Mouse (Mus musculus): ENCODE results near the gene Ccdc158. TPM values are rescaled to one million over a fixed set of nuclear protein-coding genes. Genes with fewer than 3 reads are reported as not detected.

The Ccdc158 gene
- polyA plus RNA-seq, 1 experiment from 2014 or later, result 0.14 TPM

DNA sequence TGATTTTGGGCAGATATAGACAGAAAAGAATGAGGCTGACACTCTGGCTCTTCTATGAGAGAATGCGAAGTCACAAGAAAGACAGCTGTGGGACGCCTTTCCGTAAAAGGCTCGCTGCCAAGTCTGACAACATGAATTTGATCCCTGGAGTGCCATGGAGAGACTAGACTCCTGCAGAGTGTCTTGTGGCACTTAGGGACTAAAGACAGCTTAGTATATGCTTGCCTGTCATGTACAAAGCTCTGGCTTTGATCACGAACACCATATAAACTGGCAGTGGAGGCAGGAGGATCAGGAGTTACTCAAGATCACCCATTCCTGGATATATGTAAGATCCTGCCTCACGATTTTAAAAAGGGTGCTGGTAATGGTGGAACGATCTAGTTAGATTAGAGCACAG lies 47.2 kb downstream of the Ccdc158 start:
- ATAC-seq (ENCODE audit: low read depth), result no peak
- H3K9ac ChIP-seq (ENCODE audit: low read depth, low read length), result no peak overlapping the region
- no peak overlapping the region for H3K4me2 ChIP-seq (ENCODE audit: low read depth, low read length)
- no peaks in the 10 kb centered on the region for H3K36me3 ChIP-seq (ENCODE audit: control insufficient read depth, insufficient read depth)
- H3K27ac ChIP-seq (ENCODE audit: low read length), result no peak overlapping the region
- H3K9me3 ChIP-seq (replicated peaks; ENCODE audit: control insufficient read depth, low read length), result no peaks in the 10 kb centered on the region
- H3K4me3 ChIP-seq (ENCODE audit: low read depth, low read length), result no peak overlapping the region
- 64% methylated on average over 7 of the region's 7 CpGs for WGBS (ENCODE audit: insufficient replicate concordance)
- H3K27me3 ChIP-seq (ENCODE audit: control insufficient read depth, insufficient read depth, low read depth, low read length), result no peaks in the 10 kb centered on the region
- no peaks in the 10 kb centered on the region for H3K4me1 ChIP-seq (ENCODE audit: control insufficient read depth, low read depth, low read length)

DNA sequence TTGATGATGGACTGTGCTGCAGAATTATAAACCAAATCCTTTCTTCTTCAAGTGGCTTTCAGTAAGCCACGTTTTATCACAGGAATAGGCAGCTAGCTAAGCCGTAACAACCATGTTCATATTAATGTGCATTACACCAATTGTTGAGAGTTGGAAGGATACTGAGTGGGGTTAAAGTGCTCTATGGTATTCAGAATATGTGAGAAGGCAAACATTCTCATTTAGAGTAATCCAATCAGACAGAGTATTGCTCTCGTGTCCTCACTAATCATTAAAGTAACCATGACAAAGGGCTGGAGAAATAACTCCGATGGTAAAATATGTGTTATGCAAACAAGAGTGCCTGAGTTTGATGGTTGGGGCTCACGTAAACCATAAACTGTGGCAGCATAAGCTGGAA lies 53.2 kb downstream of the Ccdc158 start:
- WGBS (ENCODE audit: insufficient replicate concordance), result 59% methylated on average over 5 of the region's 5 CpGs
- no peak overlapping the region for H3K9ac ChIP-seq (ENCODE audit: low read depth, low read length)
- no peak overlapping the region for H3K27ac ChIP-seq (ENCODE audit: low read length)

DNA sequence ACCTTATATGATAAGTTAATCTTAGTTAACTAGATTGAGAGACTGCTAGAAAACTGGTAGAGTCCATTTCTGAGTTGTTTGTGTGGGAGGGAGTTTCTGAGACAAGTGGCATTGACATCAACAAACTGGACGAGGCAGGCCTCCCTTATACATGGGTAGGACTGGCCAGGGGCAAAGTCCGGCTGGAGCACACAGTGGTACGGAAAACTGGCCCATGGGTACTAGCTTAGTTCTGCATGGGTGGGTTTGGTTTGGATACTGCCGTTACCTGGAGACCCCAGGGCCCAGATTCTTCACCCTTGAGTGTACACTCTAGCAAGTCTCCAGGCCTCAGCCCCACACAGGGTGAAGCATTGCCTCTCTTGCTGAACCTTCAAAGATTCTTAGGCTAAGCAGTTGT lies 62.3 kb downstream of the Ccdc158 start:
- Histone ChIP-seq H3K9me3 (replicated peaks; ENCODE audit: control insufficient read depth, low read length) (no peaks in the 10 kb centered on the region), H3K4me1 (ENCODE audit: control insufficient read depth, low read depth, low read length) (no peaks in the 10 kb centered on the region), H3K36me3 (ENCODE audit: control insufficient read depth, insufficient read depth) (no peaks in the 10 kb centered on the region), H3K27ac (ENCODE audit: low read length) (no peak overlapping the region), H3K9ac (ENCODE audit: low read depth, low read length) (no peak overlapping the region), H3K27me3 (ENCODE audit: control insufficient read depth, insufficient read depth, low read depth, low read length) (no peaks in the 10 kb centered on the region), H3K4me3 (ENCODE audit: low read depth, low read length) (no peak overlapping the region), H3K4me2 (ENCODE audit: low read depth, low read length) (no peak overlapping the region)
- ATAC-seq (ENCODE audit: low read depth), result no peak
- 63% methylated on average over 4 of the region's 4 CpGs for WGBS (ENCODE audit: insufficient replicate concordance)

More for the DNA sequence above, 53.2 kb downstream of the Ccdc158 start:
- H3K4me3 ChIP-seq (ENCODE audit: low read depth, low read length), result no peak overlapping the region
- no peaks in the 10 kb centered on the region for H3K4me1 ChIP-seq (ENCODE audit: control insufficient read depth, low read depth, low read length)
- no peaks in the 10 kb centered on the region for H3K36me3 ChIP-seq (ENCODE audit: control insufficient read depth, insufficient read depth)
- no peak for ATAC-seq (ENCODE audit: low read depth)
- H3K9me3 ChIP-seq (replicated peaks; ENCODE audit: control insufficient read depth, low read length), result no peaks in the 10 kb centered on the region
- no peak overlapping the region for H3K4me2 ChIP-seq (ENCODE audit: low read depth, low read length)
- no peaks in the 10 kb centered on the region for H3K27me3 ChIP-seq (ENCODE audit: control insufficient read depth, insufficient read depth, low read depth, low read length)

DNA sequence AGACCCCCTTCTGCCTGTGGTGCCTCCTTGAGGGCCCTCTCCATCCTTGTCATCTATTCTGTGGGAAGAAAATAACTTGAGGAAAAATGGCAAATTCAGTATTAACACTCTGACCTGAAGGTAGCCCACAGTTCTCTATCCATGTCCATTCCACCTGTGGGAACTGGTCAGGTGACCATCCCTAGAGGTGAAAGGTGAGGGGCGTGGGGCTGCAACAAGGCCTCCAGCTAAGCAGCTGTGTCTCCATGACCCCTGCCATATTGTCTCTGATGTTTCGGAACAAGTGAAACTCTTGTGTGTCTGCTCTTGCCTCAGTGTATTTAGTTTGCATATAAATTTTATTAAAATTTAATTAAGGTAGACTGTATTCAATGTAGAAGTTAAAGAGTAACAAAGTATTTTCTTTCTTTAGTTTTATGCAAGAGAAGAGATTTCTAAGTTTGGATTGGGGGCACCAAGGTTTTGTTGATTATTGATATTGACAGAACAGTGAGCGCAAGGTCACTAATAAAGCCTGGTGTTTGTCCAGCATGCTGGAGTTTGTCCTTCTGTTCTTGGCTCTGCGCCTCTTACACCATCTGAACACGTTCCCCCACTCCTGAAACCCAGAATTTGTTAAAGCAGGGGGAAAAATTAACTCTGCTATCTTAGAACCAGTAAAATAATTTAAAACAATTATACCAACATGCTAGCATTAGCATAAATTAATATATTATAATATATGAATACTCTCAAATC lies 67.4 kb downstream of the Ccdc158 start:
- no peak overlapping the region for H3K4me2 ChIP-seq (ENCODE audit: low read depth, low read length)
- ATAC-seq (ENCODE audit: low read depth), result peak; percentile 72
- peaks cover 6% of the 10 kb centered on the region for H3K27me3 ChIP-seq (ENCODE audit: control insufficient read depth, insufficient read depth, low read depth, low read length)
- H3K4me1 ChIP-seq (ENCODE audit: control insufficient read depth, low read depth, low read length), result no peaks in the 10 kb centered on the region; the same call in 1 of the 2 replicates
- no peaks in the 10 kb centered on the region for H3K9me3 ChIP-seq (replicated peaks; ENCODE audit: control insufficient read depth, low read length)
- no peak overlapping the region for H3K4me3 ChIP-seq (ENCODE audit: low read depth, low read length)
- WGBS (ENCODE audit: insufficient replicate concordance), result 51% methylated on average over 5 of the region's 5 CpGs
- no peak overlapping the region for H3K9ac ChIP-seq (ENCODE audit: low read depth, low read length)
- H3K36me3 ChIP-seq (ENCODE audit: control insufficient read depth, insufficient read depth), result no peaks in the 10 kb centered on the region
- H3K27ac ChIP-seq (ENCODE audit: low read length), result peak overlapping the region; percentile 71

DNA sequence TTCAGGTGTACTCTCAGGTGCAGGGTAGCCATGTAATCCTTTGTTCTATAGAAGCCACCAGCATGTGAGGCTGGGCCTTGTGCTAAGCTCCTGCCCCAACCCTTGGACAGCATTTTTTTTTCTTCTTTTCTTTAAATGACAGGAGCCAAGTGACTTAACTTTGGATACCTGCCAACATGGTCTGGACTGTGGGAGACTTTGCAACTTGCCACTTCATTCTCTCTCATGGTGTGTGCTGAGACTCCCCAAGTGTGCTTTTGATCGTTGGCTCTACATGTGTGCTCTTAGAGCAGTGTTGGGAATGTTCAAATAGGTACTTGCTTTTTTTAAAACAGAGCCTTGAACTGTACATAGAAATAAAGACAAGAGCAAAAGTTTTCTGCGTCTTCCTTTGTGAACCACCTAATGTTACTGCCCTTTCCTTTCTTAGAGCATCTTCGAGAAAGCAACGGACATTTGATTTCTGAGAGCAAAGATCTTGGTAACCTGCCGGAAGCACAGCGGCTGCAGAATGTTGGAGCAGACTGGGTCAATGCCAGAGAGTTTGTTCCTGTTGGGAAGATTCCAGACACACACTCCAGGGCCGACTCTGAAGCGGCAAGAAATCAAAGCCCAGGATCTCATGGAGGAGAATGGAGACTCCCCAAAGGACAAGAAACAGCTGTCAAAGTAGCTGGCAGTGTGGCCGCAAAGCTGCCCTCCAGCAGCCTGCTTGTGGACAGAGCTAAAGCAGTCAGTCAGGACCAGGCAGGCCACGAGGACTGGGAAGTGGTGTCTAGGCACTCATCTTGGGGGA lies 70.4 kb downstream of the Ccdc158 start:
- H3K27me3 ChIP-seq (ENCODE audit: control insufficient read depth, insufficient read depth, low read depth, low read length), result peaks cover 17% of the 10 kb centered on the region
- H3K36me3 ChIP-seq (ENCODE audit: control insufficient read depth, insufficient read depth), result no peaks in the 10 kb centered on the region
- no peak overlapping the region for H3K9ac ChIP-seq (ENCODE audit: low read depth, low read length)
- no peak for ATAC-seq (ENCODE audit: low read depth)
- H3K27ac ChIP-seq (ENCODE audit: low read length), result 0 out of 2 replicates have a peak overlapping the region, but pooled peaks have one; percentile 16
- peak overlapping the region; percentile 67 for H3K4me3 ChIP-seq (ENCODE audit: low read depth, low read length)
- H3K4me2 ChIP-seq (ENCODE audit: low read depth, low read length), result peak overlapping the region; percentile 61
- no peaks in the 10 kb centered on the region for H3K9me3 ChIP-seq (replicated peaks; ENCODE audit: control insufficient read depth, low read length)
- no peaks in the 10 kb centered on the region; the same call in 1 of the 2 replicates for H3K4me1 ChIP-seq (ENCODE audit: control insufficient read depth, low read depth, low read length)
- 61% methylated on average over 10 of the region's 10 CpGs for WGBS (ENCODE audit: insufficient replicate concordance)

DNA sequence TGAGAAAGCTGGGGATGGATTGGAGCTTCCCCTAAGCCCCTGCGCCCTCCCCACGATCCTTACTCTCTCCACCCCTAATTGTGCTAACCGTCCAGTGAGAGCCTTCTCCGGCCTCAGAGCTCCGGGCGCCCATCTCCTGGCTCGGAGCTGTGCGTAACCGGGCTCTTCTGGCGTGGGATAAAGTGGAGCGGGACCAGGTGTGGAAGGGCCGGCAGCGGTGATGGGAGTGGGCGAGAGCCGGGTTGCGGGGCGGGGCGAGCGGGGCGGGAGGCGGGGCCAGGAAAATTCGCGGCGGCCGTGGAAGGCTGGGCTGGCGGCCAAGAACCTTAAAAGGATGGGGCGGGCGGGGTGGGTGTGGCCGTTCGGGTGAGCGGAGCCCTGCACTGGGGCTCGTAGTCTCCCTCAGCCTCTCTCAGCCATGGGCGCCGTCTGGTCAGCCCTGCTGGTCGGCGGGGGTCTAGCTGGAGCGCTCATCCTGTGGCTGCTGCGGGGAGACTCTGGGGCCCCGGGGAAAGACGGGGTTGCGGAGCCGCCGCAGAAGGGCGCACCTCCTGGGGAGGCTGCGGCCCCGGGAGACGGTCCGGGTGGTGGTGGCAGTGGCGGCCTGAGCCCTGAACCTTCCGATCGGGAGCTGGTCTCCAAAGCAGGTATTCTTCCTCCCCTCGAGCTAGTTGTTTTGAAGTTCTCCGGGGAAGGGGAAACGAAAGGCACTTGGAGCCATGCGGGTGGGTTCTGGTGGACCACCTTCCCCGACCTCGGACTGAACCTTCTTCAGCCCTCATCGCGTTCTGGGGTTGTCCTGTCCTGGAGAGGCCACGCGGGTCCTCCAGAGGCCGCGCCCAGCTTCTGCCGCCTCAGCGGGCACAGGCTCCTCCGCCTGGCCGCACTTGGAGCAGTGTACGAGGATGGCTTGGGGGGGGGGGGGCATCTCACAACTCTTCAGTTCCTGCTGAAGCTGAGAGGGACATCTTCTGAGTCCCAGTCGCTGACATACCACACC lies 72.1 kb downstream of the Ccdc158 start, which contains the start of gene Stbd1:
TSS of gene Stbd1 (plus strand) at position 351 of the 1,000 bp plus-strand sequence.
- no peaks in the 10 kb centered on the region for H3K36me3 ChIP-seq (ENCODE audit: control insufficient read depth, insufficient read depth)
- ATAC-seq (ENCODE audit: low read depth), result peak; percentile 79
- no peaks in the 10 kb centered on the region; the same call in 1 of the 2 replicates for H3K4me1 ChIP-seq (ENCODE audit: control insufficient read depth, low read depth, low read length)
- peak within 1 kb of the TSS; percentile 70 for H3K9ac ChIP-seq (ENCODE audit: low read depth, low read length)
- peak within 1 kb of the TSS; percentile 48 for H3K27ac ChIP-seq (ENCODE audit: low read length)
- H3K4me2 ChIP-seq (ENCODE audit: low read depth, low read length), result peak within 1 kb of the TSS; percentile 61
- no peaks in the 10 kb centered on the region for H3K9me3 ChIP-seq (replicated peaks; ENCODE audit: control insufficient read depth, low read length)
- 1% methylated on average over 62 of the region's 69 CpGs for WGBS (ENCODE audit: insufficient replicate concordance)
- peaks cover 17% of the 10 kb centered on the region for H3K27me3 ChIP-seq (ENCODE audit: control insufficient read depth, insufficient read depth, low read depth, low read length)
- peak within 1 kb of the TSS; percentile 67 for H3K4me3 ChIP-seq (ENCODE audit: low read depth, low read length)

DNA sequence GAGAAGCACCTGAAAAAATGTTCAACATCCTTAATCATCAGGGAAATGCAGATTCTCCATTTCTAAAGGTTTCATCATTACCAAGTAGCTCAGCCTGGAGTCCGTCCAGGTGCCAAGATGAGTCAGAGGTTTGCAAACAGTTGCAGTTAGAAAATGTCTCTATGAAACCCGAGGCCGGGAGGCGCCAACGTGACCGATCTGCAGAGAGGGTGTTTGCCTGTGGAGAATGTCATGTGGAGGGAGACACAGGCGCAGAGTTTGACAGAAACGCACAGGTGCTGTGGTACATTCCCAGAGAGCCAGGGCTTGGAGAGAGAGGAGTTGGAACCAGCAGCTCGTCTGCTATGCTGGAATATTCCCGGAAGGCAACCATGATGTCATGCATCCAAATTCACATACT lies 76.0 kb downstream of the Ccdc158 start:
- Histone ChIP-seq H3K27ac (ENCODE audit: low read length) (no peak overlapping the region), H3K27me3 (ENCODE audit: control insufficient read depth, insufficient read depth, low read depth, low read length) (peaks cover 17% of the 10 kb centered on the region), H3K9ac (ENCODE audit: low read depth, low read length) (no peak overlapping the region), H3K4me1 (ENCODE audit: control insufficient read depth, low read depth, low read length) (no peaks in the 10 kb centered on the region), H3K36me3 (ENCODE audit: control insufficient read depth, insufficient read depth) (no peaks in the 10 kb centered on the region), H3K4me2 (ENCODE audit: low read depth, low read length) (no peak overlapping the region), H3K4me3 (ENCODE audit: low read depth, low read length) (no peak overlapping the region), H3K9me3 (replicated peaks; ENCODE audit: control insufficient read depth, low read length) (no peaks in the 10 kb centered on the region)
- WGBS (ENCODE audit: insufficient replicate concordance), result 58% methylated on average over 10 of the region's 10 CpGs
- ATAC-seq (ENCODE audit: low read depth), result no peak

DNA sequence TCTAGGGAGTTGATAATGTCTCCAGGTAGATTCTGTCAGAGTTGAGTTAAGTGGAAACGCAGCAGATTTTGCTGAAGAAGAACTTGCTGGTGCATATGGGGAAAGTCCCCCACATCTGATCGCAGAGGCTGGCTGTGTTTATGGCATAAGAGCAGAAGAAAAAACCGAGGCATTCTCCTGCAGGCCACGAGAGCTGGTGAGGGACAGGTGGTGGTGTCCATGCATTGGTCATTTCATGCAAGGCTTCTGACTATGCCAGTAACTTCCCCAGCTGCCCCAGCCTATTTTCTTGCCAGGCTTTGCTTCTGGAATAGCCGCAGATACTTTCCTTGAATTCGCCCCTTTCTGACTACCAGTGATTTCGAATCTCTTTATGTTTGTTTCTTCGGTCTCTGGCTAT lies 78.2 kb downstream of the Ccdc158 start:
- Histone ChIP-seq H3K36me3 (ENCODE audit: control insufficient read depth, insufficient read depth) (no peaks in the 10 kb centered on the region), H3K4me1 (ENCODE audit: control insufficient read depth, low read depth, low read length) (no peaks in the 10 kb centered on the region), H3K27ac (ENCODE audit: low read length) (no peak overlapping the region), H3K27me3 (ENCODE audit: control insufficient read depth, insufficient read depth, low read depth, low read length) (peaks cover 6% of the 10 kb centered on the region), H3K4me2 (ENCODE audit: low read depth, low read length) (no peak overlapping the region), H3K9me3 (replicated peaks; ENCODE audit: control insufficient read depth, low read length) (no peaks in the 10 kb centered on the region), H3K4me3 (ENCODE audit: low read depth, low read length) (no peak overlapping the region), H3K9ac (ENCODE audit: low read depth, low read length) (no peak overlapping the region)
- ATAC-seq (ENCODE audit: low read depth), result no peak
- WGBS (ENCODE audit: insufficient replicate concordance), result 74% methylated on average over 8 of the region's 8 CpGs

All from liver, embryonic 16.5 days (tissue).